ENCODE assay signal across 9 mouse cellular contexts in the genomic region with DNA sequence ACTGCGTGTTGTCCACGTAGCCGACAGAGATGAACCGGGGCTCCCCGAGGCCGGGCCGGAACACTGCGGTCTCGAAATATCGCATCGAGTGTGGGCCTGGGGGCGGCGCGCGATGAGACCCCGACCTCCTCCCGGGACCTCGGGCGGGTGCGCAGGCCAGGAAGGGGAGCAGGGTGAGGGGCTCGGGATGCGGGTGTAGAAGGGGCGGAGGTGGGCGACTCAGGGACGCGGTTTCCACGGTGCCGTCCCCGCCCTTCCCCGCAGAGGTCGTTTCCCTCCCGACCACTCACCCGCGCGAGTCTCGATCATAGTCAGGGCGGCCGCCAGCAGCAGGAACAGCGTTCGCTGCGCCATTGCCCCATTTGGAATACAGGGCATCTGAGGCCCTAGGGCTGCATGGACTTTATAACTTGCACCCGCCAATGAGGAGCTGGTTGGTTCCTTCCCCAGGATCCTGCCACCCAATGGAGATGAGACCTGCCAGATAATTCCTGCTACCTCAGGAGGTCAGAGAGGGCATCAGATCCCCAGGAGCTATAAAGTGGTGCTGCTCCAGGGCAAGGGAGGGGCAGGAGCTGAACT. TPM values are rescaled to one million over a fixed set of nuclear protein-coding genes. Genes with fewer than 3 reads are reported as not detected.
A peak's percentile ranks its signal among the peaks of the same experiment; 100 is the strongest.
DNase-seq lines count a peak whose midpoint lies in the region; ATAC-seq and TF ChIP-seq lines count a peak whose summit lies in the region.
"Had no signal": no experiment of that assay in that cellular context is flagged by ENCODE, and none has a peak within 500 bp of the region (broad histone marks: within the 10 kb centered on the region; RNA-seq: fewer than 3 reads in every experiment).

No protein-coding gene starts in this region.

- H3K9me3 ChIP-seq in heart, embryonic 16.5 days (replicated peaks; ENCODE audit: control insufficient read depth, low read length) = no peaks in the 10 kb centered on the region
- no peaks in the 10 kb centered on the region for H3K9me3 ChIP-seq in liver, embryonic 13.5 days (replicated peaks)
- no peaks in the 10 kb centered on the region for H3K9me3 ChIP-seq in stomach, embryonic 15.5 days

- peak overlapping the region; percentile 98 for H3K4me2 ChIP-seq in heart, embryonic 16.5 days (ENCODE audit: low read depth, low read length)
- H3K4me2 ChIP-seq in liver, embryonic 13.5 days = peak overlapping the region; percentile 76
- peak overlapping the region; percentile 99 for H3K4me2 ChIP-seq in stomach, embryonic 15.5 days

- peak; percentile 29 for DNase-seq in kidney, adult 9 months
- DNase-seq in kidney, adult 11 months = no peak
- DNase-seq in liver, embryonic 13.5 days = no peak
- DNase-seq in layer of hippocampus, postnatal 14 days (ENCODE audit: low spot score in 2 of 2) = no peak
- DNase-seq in testis, postnatal 10 days (ENCODE audit: low spot score) = no peak

- H3K27me3 ChIP-seq in heart, embryonic 16.5 days (ENCODE audit: control insufficient read depth, insufficient read depth, low read length) = peaks cover 27% of the 10 kb centered on the region
- peaks cover 56% of the 10 kb centered on the region for H3K27me3 ChIP-seq in liver, embryonic 13.5 days
- peaks cover 21% of the 10 kb centered on the region for H3K27me3 ChIP-seq in stomach, embryonic 15.5 days (replicated peaks)

- peak; percentile 28; the same call in 1 of the 2 replicates for ATAC-seq in heart, embryonic 16.5 days (replicated peaks; ENCODE audit: extremely low read depth, insufficient read depth, low FRiP score)
- ATAC-seq in liver, embryonic 13.5 days (ENCODE audit: low read depth) = no peak
- ATAC-seq in stomach, embryonic 15.5 days (ENCODE audit: insufficient read depth, low FRiP score, low read depth) = no peak

- no peaks in the 10 kb centered on the region for H3K36me3 ChIP-seq in heart, embryonic 16.5 days (ENCODE audit: control insufficient read depth, insufficient read depth)
- no peaks in the 10 kb centered on the region for H3K36me3 ChIP-seq in liver, embryonic 13.5 days
- H3K36me3 ChIP-seq in stomach, embryonic 15.5 days = no peaks in the 10 kb centered on the region

- no peaks in the 10 kb centered on the region for H3K4me1 ChIP-seq in bone marrow, adult 2 months (ENCODE audit: control insufficient read depth, insufficient read depth, low read length)
- no peaks in the 10 kb centered on the region; the same call in 1 of the 2 replicates for H3K4me1 ChIP-seq in heart, embryonic 16.5 days (ENCODE audit: control insufficient read depth, insufficient read depth, low read length)
- 0 out of 2 replicates have a peak, but pooled peaks cover 6% of the 10 kb centered on the region for H3K4me1 ChIP-seq in liver, embryonic 13.5 days (replicated peaks)
- H3K4me1 ChIP-seq in stomach, embryonic 15.5 days = peaks cover 7% of the 10 kb centered on the region

- no peak for TF ChIP-seq CTCF in bone marrow, adult 2 months (IDR thresholded peaks at IDR 0.05; ENCODE audit: control insufficient read depth, insufficient read depth, low read length)

- H3K9ac ChIP-seq in heart, embryonic 16.5 days (ENCODE audit: low read length) = peak overlapping the region; percentile 28
- peak overlapping the region; percentile 47; the same call in 1 of the 2 replicates for H3K9ac ChIP-seq in liver, embryonic 13.5 days
- no peak overlapping the region for H3K9ac ChIP-seq in stomach, embryonic 15.5 days

- WGBS in bone marrow, adult 2 months = under 1% methylated on average over 42 of the region's 42 CpGs
- under 1% methylated on average over 38 of the region's 42 CpGs for WGBS in heart, embryonic 16.5 days
- WGBS in liver, embryonic 13.5 days (ENCODE audit: insufficient replicate concordance) = 1% methylated on average over 42 of the region's 42 CpGs
- under 1% methylated on average over 41 of the region's 42 CpGs for WGBS in stomach, embryonic 15.5 days

- H3K4me3 ChIP-seq in bone marrow, adult 2 months (replicated peaks; ENCODE audit: control insufficient read depth, low read depth, low read length) = peak overlapping the region; percentile 89
- H3K4me3 ChIP-seq in heart, embryonic 16.5 days (ENCODE audit: low read length) = peak overlapping the region; percentile 59
- H3K4me3 ChIP-seq in liver, embryonic 13.5 days (replicated peaks) = peak overlapping the region; percentile 57
- peak overlapping the region; percentile 52 for H3K4me3 ChIP-seq in stomach, embryonic 15.5 days (replicated peaks)

- H3K27ac ChIP-seq in bone marrow, adult 2 months (ENCODE audit: control insufficient read depth, insufficient read depth, low read depth, low read length, poor library complexity) = no peak overlapping the region; the same call in 1 of the 2 replicates
- no peak overlapping the region for H3K27ac ChIP-seq in heart, embryonic 16.5 days (ENCODE audit: low read length)
- H3K27ac ChIP-seq in liver, embryonic 13.5 days = no peak overlapping the region
- H3K27ac ChIP-seq in stomach, embryonic 15.5 days = no peak overlapping the region

- TF ChIP-seq POLR2A in bone marrow, adult 2 months (IDR thresholded peaks at IDR 0.05; ENCODE audit: borderline replicate concordance, control insufficient read depth, low read depth, low read length) = no peak

RNA-seq across cellular contexts. Expression of gene Gm11127, which starts 25.8 kb away (rescaled TPM):
- polyA plus RNA-seq in bone marrow, adult 2 months (2011; ENCODE audit: insufficient read depth, insufficient read length, low replicate concordance, missing spikeins) = not detected in 2 replicates
- 0.24 TPM in 1 of 2 replicates, not detected in the other for polyA plus RNA-seq in heart, embryonic 16.5 days (2015; fragmentation: Nextera tagmentation; extraction: Ambion mirVana)
- polyA plus RNA-seq in liver, embryonic 13.5 days (2015; fragmentation: Nextera tagmentation; extraction: Ambion mirVana) = 0.08 TPM in 1 of 2 replicates, not detected in the other
- 0.28 and 0.50 TPM in 2 replicates for polyA plus RNA-seq in stomach, embryonic 15.5 days (2015; fragmentation: Nextera tagmentation; extraction: Ambion mirVana)
- total RNA-seq in layer of hippocampus, postnatal 14 days (2021) = under 1 TPM; 0.31 to 0.32 TPM

RNA-seq across cellular contexts. Expression of gene Gm19684, which starts 37.5 kb away (rescaled TPM):
- 1.2 TPM in 1 of 2 replicates, not detected in the other for polyA plus RNA-seq in bone marrow, adult 2 months (2011; ENCODE audit: insufficient read depth, insufficient read length, low replicate concordance, missing spikeins)
- 0.21 TPM in 1 of 2 replicates, not detected in the other for polyA plus RNA-seq in heart, embryonic 16.5 days (2015; fragmentation: Nextera tagmentation; extraction: Ambion mirVana)
- polyA plus RNA-seq in liver, embryonic 13.5 days (2015; fragmentation: Nextera tagmentation; extraction: Ambion mirVana) = not detected in 2 replicates
- not detected in 2 replicates for polyA plus RNA-seq in stomach, embryonic 15.5 days (2015; fragmentation: Nextera tagmentation; extraction: Ambion mirVana)
- not detected for total RNA-seq in layer of hippocampus, postnatal 14 days (2021)

RNA-seq across cellular contexts. Expression of gene Gm6034, which starts 41.2 kb away (rescaled TPM):
- polyA plus RNA-seq in bone marrow, adult 2 months (2011; ENCODE audit: insufficient read depth, insufficient read length, low replicate concordance, missing spikeins) = not detected in 2 replicates
- not detected in 2 replicates for polyA plus RNA-seq in heart, embryonic 16.5 days (2015; fragmentation: Nextera tagmentation; extraction: Ambion mirVana)
- not detected in 2 replicates for polyA plus RNA-seq in liver, embryonic 13.5 days (2015; fragmentation: Nextera tagmentation; extraction: Ambion mirVana)
- polyA plus RNA-seq in stomach, embryonic 15.5 days (2015; fragmentation: Nextera tagmentation; extraction: Ambion mirVana) = 0.09 and 0.13 TPM in 2 replicates
- total RNA-seq in layer of hippocampus, postnatal 14 days (2021) = not detected
- total RNA-seq: adrenal gland, adult 18-20 months had no signal

RNA-seq across cellular contexts. Expression of gene H2-T22, which starts 41.4 kb away (rescaled TPM):
- 23.5 and 45.8 TPM in 2 replicates for polyA plus RNA-seq in bone marrow, adult 2 months (2011; ENCODE audit: insufficient read depth, insufficient read length, low replicate concordance, missing spikeins)
- 10.1 and 12.6 TPM in 2 replicates for polyA plus RNA-seq in heart, embryonic 16.5 days (2015; fragmentation: Nextera tagmentation; extraction: Ambion mirVana)
- polyA plus RNA-seq in liver, embryonic 13.5 days (2015; fragmentation: Nextera tagmentation; extraction: Ambion mirVana) = 9.2 and 9.4 TPM in 2 replicates
- 17.3 and 18.8 TPM in 2 replicates for polyA plus RNA-seq in stomach, embryonic 15.5 days (2015; fragmentation: Nextera tagmentation; extraction: Ambion mirVana)
- 1 to 10 TPM; 9.1 to 9.2 TPM for total RNA-seq in layer of hippocampus, postnatal 14 days (2021)

RNA-seq across cellular contexts. Expression of gene Gm7030, which starts 45.3 kb away (rescaled TPM):
- not detected in 2 replicates for polyA plus RNA-seq in bone marrow, adult 2 months (2011; ENCODE audit: insufficient read depth, insufficient read length, low replicate concordance, missing spikeins)
- 0.22 and 0.39 TPM in 2 replicates for polyA plus RNA-seq in heart, embryonic 16.5 days (2015; fragmentation: Nextera tagmentation; extraction: Ambion mirVana)
- polyA plus RNA-seq in liver, embryonic 13.5 days (2015; fragmentation: Nextera tagmentation; extraction: Ambion mirVana) = not detected in 2 replicates
- 0.30 TPM in 1 of 2 replicates, not detected in the other for polyA plus RNA-seq in stomach, embryonic 15.5 days (2015; fragmentation: Nextera tagmentation; extraction: Ambion mirVana)
- total RNA-seq in layer of hippocampus, postnatal 14 days (2021) = not detected
